Mouse (Mus musculus) limb, embryonic 11.5 days (tissue): ENCODE data around the gene Npas3. TPM values are rescaled to one million over a fixed set of nuclear protein-coding genes. Genes with fewer than 3 reads are reported as not detected.

Source experiments
- ATAC-seq: fragments of 200-750 bp; cut with Nextera tagmentation; 2 replicates; pipeline ENCODE4 v1.8.0; 2017; ENCODE audit warnings: low read depth; ENCODE audit not compliant: insufficient number of reproducible peaks, low FRiP score, low TSS enrichment
- DNase-seq: peaks from one replicate; pipeline ENCODE4 v3.0.0-alpha.2; 2015; ENCODE audit warnings: low spot score
- H3K27ac ChIP-seq: fragments of 300-500 bp; sonication (generic); replicated peaks from 2 replicates; pipeline ENCODE4 v1.5.1; 2014; ENCODE audit warnings: low read depth, mild to moderate bottlenecking, low read length
- H3K27me3 ChIP-seq: fragments of 300-500 bp; sonication (generic); 2 replicates; pipeline ENCODE4 v1.6.1; 2014; ENCODE audit warnings: mild to moderate bottlenecking, low read length, mixed read lengths; ENCODE audit not compliant: control insufficient read depth, insufficient read depth
- H3K36me3 ChIP-seq: fragments of 300-500 bp; sonication (generic); 2 replicates; pipeline ENCODE4 v1.6.1; 2014; ENCODE audit warnings: mild to moderate bottlenecking, low read length, moderate library complexity, mixed read lengths; ENCODE audit not compliant: control insufficient read depth, insufficient read depth
- H3K4me1 ChIP-seq: fragments of 300-500 bp; sonication (generic); 2 replicates; pipeline ENCODE4 v1.6.1; 2014; ENCODE audit warnings: low read length, mixed read lengths; ENCODE audit not compliant: control insufficient read depth, insufficient read depth
- H3K4me2 ChIP-seq: fragments of 300-500 bp; sonication (generic); 2 replicates; pipeline ENCODE4 v1.6.1; 2014; ENCODE audit warnings: low read depth, mild to moderate bottlenecking, moderate library complexity; ENCODE audit not compliant: severe bottlenecking
- H3K4me3 ChIP-seq: fragments of 300-500 bp; sonication (generic); 2 replicates; pipeline ENCODE4 v1.5.1; 2014; ENCODE audit warnings: low read depth, low read length
- H3K9ac ChIP-seq: fragments of 300-500 bp; sonication (generic); 2 replicates; pipeline ENCODE4 v1.6.1; 2014; ENCODE audit warnings: mild to moderate bottlenecking, low read length
- H3K9me3 ChIP-seq: fragments of 300-500 bp; sonication (generic); 2 replicates; pipeline ENCODE4 v1.6.1; 2016; ENCODE audit warnings: low read length; ENCODE audit not compliant: control insufficient read depth
- WGBS: fragments of 180-500 bp; shearing (Covaris S2); extraction: QIAGEN DNeasy Blood & Tissue Kit; methylation state at CpG from one replicate; pipeline ENCODE4 v1.1.7; 2014; 5-methylcytosine and 5-hydroxymethylcytosine counted together
- polyA plus RNA-seq: library from polyadenylated mRNA; unstranded; fragments of >200 nt; fragmentation: Nextera tagmentation; extraction: Ambion mirVana; gene quantifications from 2 replicates; pipeline ENCODE4 v1.2.1, GENCODE M21; 2014

Gene Npas3
- polyA plus RNA-seq, 1 experiment from 2014 or later: 2.3 TPM

- 60% methylated on average over 4 of the region's 4 CpGs for WGBS
- Histone ChIP-seq H3K4me3 (no peak overlapping the region), H3K36me3 (no peaks in the 10 kb centered on the region), H3K9ac (no peak overlapping the region), H3K4me2 (no peak overlapping the region), H3K27me3 (no peaks in the 10 kb centered on the region), H3K9me3 (no peaks in the 10 kb centered on the region), H3K27ac (no peak overlapping the region), H3K4me1 (no peaks in the 10 kb centered on the region)
- DNase-seq: no peak
- no peak for ATAC-seq
Observed at GRCm38 (mm10) chr12:54045360-54045759, 796.9 kb downstream of the Npas3 start.

- H3K4me3 ChIP-seq: no peak overlapping the region
- no peak for DNase-seq
- no peaks in the 10 kb centered on the region for H3K36me3 ChIP-seq
- WGBS: 50% methylated on average over 6 of the region's 6 CpGs
- H3K9me3 ChIP-seq: no peaks in the 10 kb centered on the region
- no peaks in the 10 kb centered on the region for H3K27me3 ChIP-seq
- H3K4me2 ChIP-seq: no peak overlapping the region
- no peaks in the 10 kb centered on the region for H3K4me1 ChIP-seq
- no peak overlapping the region for H3K27ac ChIP-seq
- H3K9ac ChIP-seq: no peak overlapping the region
- no peak for ATAC-seq
Observed at GRCm38 (mm10) chr12:54046824-54047223, 798.3 kb downstream of the Npas3 start.

GRCm38 (mm10) chr12:54048126-54048525 is 799.6 kb downstream of the Npas3 start:
- Histone ChIP-seq H3K9me3 (no peaks in the 10 kb centered on the region), H3K4me2 (no peak overlapping the region), H3K9ac (no peak overlapping the region), H3K4me1 (no peaks in the 10 kb centered on the region), H3K27me3 (no peaks in the 10 kb centered on the region), H3K27ac (no peak overlapping the region), H3K36me3 (no peaks in the 10 kb centered on the region), H3K4me3 (no peak overlapping the region)
- no peak for DNase-seq
- 93% methylated on average over 5 of the region's 5 CpGs for WGBS
- ATAC-seq: no peak

- ATAC-seq: no peak
- H3K4me3 ChIP-seq: no peak overlapping the region
Observed at GRCm38 (mm10) chr12:54049926-54050325, 801.4 kb downstream of the Npas3 start.

GRCm38 (mm10) chr12:54052939-54053338 is 804.5 kb downstream of the Npas3 start:
- Histone ChIP-seq H3K4me1 (no peaks in the 10 kb centered on the region), H3K36me3 (no peaks in the 10 kb centered on the region), H3K27me3 (no peaks in the 10 kb centered on the region), H3K4me3 (no peak overlapping the region), H3K27ac (no peak overlapping the region), H3K9me3 (no peaks in the 10 kb centered on the region), H3K9ac (no peak overlapping the region), H3K4me2 (no peak overlapping the region)
- ATAC-seq: no peak
- DNase-seq: no peak
- 27% methylated on average over 3 of the region's 3 CpGs for WGBS

More at GRCm38 (mm10) chr12:54049926-54050325, 801.4 kb downstream of the Npas3 start:
- Histone ChIP-seq H3K9me3 (no peaks in the 10 kb centered on the region), H3K4me2 (no peak overlapping the region), H3K27me3 (no peaks in the 10 kb centered on the region), H3K9ac (no peak overlapping the region), H3K36me3 (no peaks in the 10 kb centered on the region), H3K4me1 (no peaks in the 10 kb centered on the region), H3K27ac (no peak overlapping the region)
- WGBS: 86% methylated on average over 4 of the region's 4 CpGs
- no peak for DNase-seq

GRCm38 (mm10) chr12:54053598-54053997 is 805.1 kb downstream of the Npas3 start:
- no peaks in the 10 kb centered on the region for H3K27me3 ChIP-seq
- DNase-seq (no peak), ATAC-seq (no peak)
- H3K4me1 ChIP-seq: no peaks in the 10 kb centered on the region
- H3K36me3 ChIP-seq: no peaks in the 10 kb centered on the region
- H3K9me3 ChIP-seq: no peaks in the 10 kb centered on the region
- 93% methylated on average over 6 of the region's 6 CpGs for WGBS
- no peak overlapping the region for H3K4me3 ChIP-seq
- H3K9ac ChIP-seq: no peak overlapping the region
- H3K27ac ChIP-seq: no peak overlapping the region
- H3K4me2 ChIP-seq: no peak overlapping the region

GRCm38 (mm10) chr12:54060732-54061131 is 812.3 kb downstream of the Npas3 start:
- 8% methylated on average over 8 of the region's 8 CpGs for WGBS
- DNase-seq: peak; percentile 93
- no peak overlapping the region for H3K4me3 ChIP-seq
- no peaks in the 10 kb centered on the region for H3K36me3 ChIP-seq
- H3K9ac ChIP-seq: no peak overlapping the region
- H3K4me1 ChIP-seq: peaks cover 8% of the 10 kb centered on the region
- H3K27ac ChIP-seq: no peak overlapping the region
- peaks cover 6% of the 10 kb centered on the region; the same call in 1 of the 2 replicates for H3K27me3 ChIP-seq
- no peak for ATAC-seq
- no peaks in the 10 kb centered on the region for H3K9me3 ChIP-seq
- H3K4me2 ChIP-seq: no peak overlapping the region

GRCm38 (mm10) chr12:54061168-54061567 is 812.7 kb downstream of the Npas3 start:
- H3K4me3 ChIP-seq: no peak overlapping the region
- H3K27ac ChIP-seq: no peak overlapping the region
- H3K27me3 ChIP-seq: peaks cover 6% of the 10 kb centered on the region; the same call in 1 of the 2 replicates
- WGBS: 46% methylated on average over 6 of the region's 6 CpGs
- DNase-seq: no peak
- peaks cover 8% of the 10 kb centered on the region for H3K4me1 ChIP-seq
- ATAC-seq: no peak
- H3K9me3 ChIP-seq: no peaks in the 10 kb centered on the region
- H3K4me2 ChIP-seq: no peak overlapping the region
- no peak overlapping the region for H3K9ac ChIP-seq
- no peaks in the 10 kb centered on the region for H3K36me3 ChIP-seq

GRCm38 (mm10) chr12:54064986-54065385 is 816.5 kb downstream of the Npas3 start:
- 12% methylated on average over 16 of the region's 16 CpGs for WGBS
- ATAC-seq (0 out of 2 replicates have a peak, but pooled peaks have one; percentile 31), DNase-seq (peak; percentile 58)
- peaks cover 13% of the 10 kb centered on the region for H3K4me1 ChIP-seq
- no peaks in the 10 kb centered on the region for H3K9me3 ChIP-seq
- H3K4me2 ChIP-seq: peak overlapping the region; percentile 38
- peaks cover 28% of the 10 kb centered on the region for H3K27me3 ChIP-seq
- H3K36me3 ChIP-seq: no peaks in the 10 kb centered on the region
- no peak overlapping the region for H3K27ac ChIP-seq
- no peak overlapping the region for H3K4me3 ChIP-seq
- no peak overlapping the region for H3K9ac ChIP-seq
